Mouse (Mus musculus) forebrain, embryonic 14.5 days (tissue): ENCODE results near the gene Slc36a1. TPM values are rescaled to one million over a fixed set of nuclear protein-coding genes. Genes with fewer than 3 reads are reported as not detected.

Source experiments
- ATAC-seq: fragments of 200-750 bp; cut with Nextera tagmentation; 2 replicates; pipeline ENCODE4 v1.8.0; 2017; ENCODE audit warnings: mild to moderate bottlenecking, moderate library complexity
- DNase-seq: peaks from one replicate; pipeline ENCODE4 v3.0.0-alpha.2; 2015; ENCODE audit warnings: low spot score
- H3K27ac ChIP-seq: fragments of 300-500 bp; sonication (generic); 2 replicates; pipeline ENCODE4 v1.5.1; 2014; ENCODE audit warnings: low read depth, mild to moderate bottlenecking, control low read depth, low read length, moderate library complexity
- H3K27me3 ChIP-seq: fragments of 300-500 bp; sonication (generic); replicated peaks from 2 replicates; pipeline ENCODE4 v1.6.1; 2014; ENCODE audit warnings: low read length, control low read depth, mixed read lengths; ENCODE audit not compliant: control insufficient read depth, insufficient read depth
- H3K36me3 ChIP-seq: fragments of 300-500 bp; sonication (generic); 2 replicates; pipeline ENCODE4 v1.6.1; 2014; ENCODE audit warnings: low read length, control low read depth; ENCODE audit not compliant: control insufficient read depth, insufficient read depth
- H3K4me1 ChIP-seq: fragments of 300-500 bp; sonication (generic); 2 replicates; pipeline ENCODE4 v1.6.1; 2014; ENCODE audit warnings: antibody characterized with exemption, low read length, control low read depth; ENCODE audit not compliant: control insufficient read depth, insufficient read depth
- H3K4me2 ChIP-seq: fragments of 300-500 bp; sonication (generic); 2 replicates; pipeline ENCODE4 v1.6.1; 2014; ENCODE audit warnings: mild to moderate bottlenecking, control low read depth, low read length
- H3K4me3 ChIP-seq: fragments of 300-500 bp; sonication (generic); 2 replicates; pipeline ENCODE4 v1.5.1; 2014; ENCODE audit warnings: low read depth, low read length, control low read depth
- H3K9ac ChIP-seq: fragments of 300-500 bp; sonication (generic); 2 replicates; pipeline ENCODE4 v1.6.1; 2014; ENCODE audit warnings: mild to moderate bottlenecking, low read length, control low read depth, moderate library complexity
- H3K9me3 ChIP-seq: fragments of 300-500 bp; sonication (generic); replicated peaks from 2 replicates; pipeline ENCODE4 v1.6.1; 2016; ENCODE audit warnings: low read length, control low read depth, mixed read lengths; ENCODE audit not compliant: control insufficient read depth
- WGBS: fragments of 180-500 bp; shearing (Covaris S2); extraction: QIAGEN DNeasy Blood & Tissue Kit; methylation state at CpG from one replicate; pipeline ENCODE4 v1.1.7; 2014; 5-methylcytosine and 5-hydroxymethylcytosine counted together
- polyA plus RNA-seq: library from polyadenylated mRNA; unstranded; fragments of >200 nt; fragmentation: Nextera tagmentation; extraction: Ambion mirVana; gene quantifications from 2 replicates; pipeline ENCODE4 v1.2.1, GENCODE M21; 2014

Slc36a1 gene
- polyA plus RNA-seq, 1 experiment from 2014 or later, result 1.8 TPM

DNA sequence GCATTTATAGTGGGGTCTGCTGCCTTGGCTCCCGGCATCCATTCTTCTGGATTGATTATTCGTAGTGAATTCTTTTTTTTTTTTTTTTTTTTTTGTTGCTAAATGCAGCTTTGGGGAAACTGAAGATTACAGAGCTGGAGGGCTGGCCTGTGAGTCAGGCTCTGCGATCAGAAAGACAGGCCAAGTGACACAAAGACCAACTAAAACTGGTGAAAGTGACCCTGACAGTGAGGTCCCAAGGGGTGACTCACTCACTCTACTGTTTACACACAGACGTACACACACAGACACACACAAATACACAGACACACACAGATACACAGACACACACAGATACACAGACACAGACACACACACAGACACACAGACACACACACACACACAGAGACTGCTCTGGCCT lies 33.6 kb upstream of the Slc36a1 start:
- Histone ChIP-seq H3K36me3 (no peaks in the 10 kb centered on the region), H3K9ac (no peak overlapping the region), H3K9me3 (no peaks in the 10 kb centered on the region), H3K27me3 (no peaks in the 10 kb centered on the region), H3K4me2 (no peak overlapping the region), H3K4me1 (no peaks in the 10 kb centered on the region), H3K4me3 (no peak overlapping the region), H3K27ac (no peak overlapping the region)
- ATAC-seq (no peak), DNase-seq (no peak)
- 75% methylated on average over 4 of the region's 4 CpGs for WGBS

GRCm38 (mm10) chr11:55178830-55179229 lies 25.3 kb upstream of the Slc36a1 start:
- no peak for DNase-seq
- no peak overlapping the region for H3K27ac ChIP-seq
- 87% methylated on average over 4 of the region's 4 CpGs for WGBS

GRCm38 (mm10) chr11:55179856-55180255 lies 24.3 kb upstream of the Slc36a1 start:
- Histone ChIP-seq H3K4me2 (no peak overlapping the region), H3K4me3 (no peak overlapping the region), H3K36me3 (no peaks in the 10 kb centered on the region), H3K27me3 (no peaks in the 10 kb centered on the region), H3K9ac (no peak overlapping the region), H3K4me1 (no peaks in the 10 kb centered on the region), H3K27ac (no peak overlapping the region), H3K9me3 (no peaks in the 10 kb centered on the region)
- ATAC-seq (no peak), DNase-seq (no peak)
- 87% methylated on average over 3 of the region's 3 CpGs for WGBS

More at GRCm38 (mm10) chr11:55178830-55179229, 25.3 kb upstream of the Slc36a1 start:
- ATAC-seq, result no peak
- Histone ChIP-seq H3K4me2 (no peak overlapping the region), H3K9me3 (no peaks in the 10 kb centered on the region), H3K27me3 (no peaks in the 10 kb centered on the region), H3K4me1 (no peaks in the 10 kb centered on the region), H3K36me3 (no peaks in the 10 kb centered on the region), H3K4me3 (no peak overlapping the region), H3K9ac (no peak overlapping the region)

DNA sequence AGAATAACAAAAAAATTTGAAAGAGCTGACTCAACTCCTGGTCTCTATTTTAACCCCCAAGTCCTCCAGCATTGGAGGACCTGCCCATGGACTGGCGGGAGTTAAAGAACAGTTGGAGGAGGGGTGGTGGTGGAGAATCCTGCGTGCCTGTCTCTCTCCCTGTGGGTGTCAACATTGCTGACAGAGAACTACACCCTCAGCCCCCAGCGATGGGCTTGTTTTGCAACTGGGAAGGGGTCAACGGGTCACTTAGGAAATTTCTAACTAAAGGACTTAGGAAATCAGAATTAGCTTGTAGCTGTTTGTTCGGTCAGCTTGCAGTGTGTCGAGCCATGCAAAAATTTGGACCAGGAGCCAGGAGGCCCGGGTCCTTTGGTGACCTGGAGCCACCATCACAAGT lies 21.0 kb upstream of the Slc36a1 start:
- Histone ChIP-seq H3K27me3 (no peaks in the 10 kb centered on the region), H3K9me3 (no peaks in the 10 kb centered on the region), H3K9ac (no peak overlapping the region), H3K27ac (no peak overlapping the region), H3K4me2 (no peak overlapping the region), H3K36me3 (no peaks in the 10 kb centered on the region), H3K4me3 (no peak overlapping the region), H3K4me1 (no peaks in the 10 kb centered on the region)
- no peak for ATAC-seq
- 69% methylated on average over 7 of the region's 7 CpGs for WGBS
- DNase-seq, result no peak

DNA sequence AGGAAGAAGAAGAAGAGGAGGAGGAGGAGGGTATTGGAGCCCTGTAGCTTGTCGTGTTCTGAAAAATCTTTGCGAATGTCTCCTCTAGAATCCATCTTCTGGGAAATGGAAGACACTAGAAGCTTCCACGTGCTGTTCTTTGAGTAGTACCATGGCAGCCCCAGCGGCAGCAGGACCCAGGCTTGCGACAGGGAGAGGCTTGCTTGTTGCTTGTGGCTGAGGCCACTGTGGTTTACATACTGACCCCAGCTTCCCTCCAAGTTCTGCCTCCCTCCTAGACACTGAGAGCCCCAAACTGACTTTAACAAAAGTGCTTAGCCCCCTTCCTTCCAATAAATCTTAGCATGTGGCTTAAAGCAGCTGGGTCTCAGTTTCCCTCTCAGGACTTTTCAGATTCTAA lies 19.9 kb upstream of the Slc36a1 start:
- Histone ChIP-seq H3K4me2 (no peak overlapping the region), H3K4me1 (no peaks in the 10 kb centered on the region), H3K36me3 (no peaks in the 10 kb centered on the region), H3K9me3 (no peaks in the 10 kb centered on the region), H3K4me3 (no peak overlapping the region), H3K9ac (no peak overlapping the region), H3K27ac (no peak overlapping the region), H3K27me3 (no peaks in the 10 kb centered on the region)
- ATAC-seq (no peak), DNase-seq (no peak)
- 82% methylated on average over 5 of the region's 5 CpGs for WGBS

DNA sequence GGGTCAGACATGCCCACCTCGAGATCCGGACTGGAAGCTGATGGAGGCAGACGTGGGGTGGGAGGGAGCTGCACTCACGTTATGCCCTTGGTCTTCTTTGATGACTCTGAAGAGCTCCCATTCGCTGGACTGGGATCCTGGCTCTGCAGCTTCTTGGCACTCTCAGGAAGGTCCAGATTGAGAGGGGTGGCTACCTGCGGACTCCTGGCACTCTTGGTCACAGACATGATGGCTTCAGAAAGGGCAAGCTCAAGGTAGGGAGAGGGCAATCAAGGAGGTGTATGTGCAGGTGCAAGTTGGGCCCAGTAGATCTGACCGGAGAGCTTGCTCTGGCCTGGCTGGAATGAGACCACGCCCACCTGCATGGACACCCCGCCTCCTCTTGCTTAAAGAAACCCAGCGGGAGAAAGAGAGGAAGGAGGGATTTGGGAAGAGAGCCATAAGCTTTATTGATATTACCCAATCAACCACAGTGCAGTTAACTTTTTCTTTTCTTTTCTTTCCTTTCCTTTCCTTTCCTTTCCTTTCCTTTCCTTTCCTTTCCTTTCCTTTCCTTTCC lies 19.3 kb upstream of the Slc36a1 start, which contains the start of gene Slc36a2:
TSS of gene Slc36a2 (minus strand) at position 345 of the 559 bp plus-strand sequence.
- Histone ChIP-seq H3K9me3 (no peaks in the 10 kb centered on the region), H3K27me3 (no peaks in the 10 kb centered on the region), H3K4me1 (no peaks in the 10 kb centered on the region), H3K4me3 (no peak within 1 kb of the TSS), H3K36me3 (no peaks in the 10 kb centered on the region), H3K9ac (no peak within 1 kb of the TSS), H3K4me2 (no peak within 1 kb of the TSS), H3K27ac (no peak within 1 kb of the TSS)
- 20% methylated on average over 10 of the region's 10 CpGs for WGBS
- DNase-seq (no peak), ATAC-seq (no peak)

DNA sequence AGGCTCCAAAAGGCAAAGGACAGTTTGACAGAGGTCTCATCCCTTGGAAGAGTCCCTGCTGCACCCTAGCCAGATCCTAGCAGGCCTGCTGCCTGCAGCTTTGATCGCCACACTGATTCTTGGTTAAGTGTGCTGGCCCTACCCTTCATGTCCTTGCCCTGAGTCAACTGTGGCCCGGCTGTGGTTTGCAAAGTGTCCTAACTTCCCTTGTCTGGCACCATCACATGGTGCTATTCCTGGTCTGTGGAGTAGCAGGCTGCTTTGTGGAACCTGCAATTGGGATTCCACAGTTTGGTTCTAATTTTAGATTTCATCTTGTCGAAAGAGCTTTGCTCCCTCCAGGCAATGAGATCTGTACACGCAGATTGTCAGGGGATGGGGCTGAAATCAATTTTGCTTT lies 16.9 kb upstream of the Slc36a1 start:
- H3K36me3 ChIP-seq, result no peaks in the 10 kb centered on the region
- no peak overlapping the region for H3K4me2 ChIP-seq
- no peaks in the 10 kb centered on the region for H3K4me1 ChIP-seq
- WGBS, result 94% methylated on average over 4 of the region's 4 CpGs
- DNase-seq, result no peak
- ATAC-seq, result no peak
- no peak overlapping the region for H3K9ac ChIP-seq
- no peak overlapping the region for H3K4me3 ChIP-seq
- no peaks in the 10 kb centered on the region for H3K9me3 ChIP-seq
- no peak overlapping the region for H3K27ac ChIP-seq
- no peaks in the 10 kb centered on the region for H3K27me3 ChIP-seq

DNA sequence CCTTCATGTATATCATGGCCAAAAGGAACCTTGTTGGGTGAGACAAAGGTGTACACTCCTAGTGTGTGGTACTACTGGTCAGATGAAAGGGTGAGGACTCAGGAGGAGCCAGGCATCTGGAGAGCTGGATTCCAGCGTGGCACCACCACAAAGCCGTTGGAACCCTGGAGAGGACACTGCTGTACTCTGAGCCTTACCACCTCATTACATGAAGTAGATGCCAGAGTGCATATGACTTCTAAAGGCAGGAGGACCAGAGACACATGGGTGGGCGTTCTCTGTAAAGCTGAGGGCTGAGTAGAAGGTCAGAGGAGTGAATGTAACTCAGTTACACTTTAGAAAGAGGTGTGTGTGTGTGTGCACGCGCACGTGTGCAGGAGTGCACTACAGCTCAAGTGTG lies 16.4 kb upstream of the Slc36a1 start:
- Histone ChIP-seq H3K9me3 (no peaks in the 10 kb centered on the region), H3K9ac (no peak overlapping the region), H3K36me3 (no peaks in the 10 kb centered on the region), H3K4me1 (no peaks in the 10 kb centered on the region), H3K27ac (no peak overlapping the region), H3K4me3 (no peak overlapping the region), H3K27me3 (no peaks in the 10 kb centered on the region), H3K4me2 (no peak overlapping the region)
- WGBS, result 88% methylated on average over 6 of the region's 6 CpGs
- ATAC-seq (no peak), DNase-seq (no peak)

DNA sequence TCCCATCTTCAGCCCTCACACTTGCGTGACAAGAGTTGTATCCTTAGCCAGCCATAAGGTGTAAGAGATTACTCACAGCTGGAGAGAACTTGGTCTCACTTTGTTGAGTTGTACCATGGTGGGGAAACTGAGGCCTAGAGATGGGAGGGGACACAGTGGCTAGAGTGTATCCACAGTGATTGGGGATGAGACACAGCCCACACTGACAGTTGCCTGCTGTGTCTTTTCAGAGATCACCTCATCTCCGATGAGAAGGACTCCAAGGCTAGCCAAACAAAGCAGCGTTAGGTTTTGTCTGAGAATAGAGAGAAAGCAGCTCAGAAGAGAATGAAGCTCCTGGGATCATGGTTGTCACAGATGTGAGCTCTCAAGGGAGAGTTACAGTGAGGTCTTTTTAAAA lies 13.9 kb upstream of the Slc36a1 start:
- H3K9me3 ChIP-seq, result no peaks in the 10 kb centered on the region
- H3K36me3 ChIP-seq, result no peaks in the 10 kb centered on the region
- DNase-seq, result no peak
- H3K4me1 ChIP-seq, result no peaks in the 10 kb centered on the region
- ATAC-seq, result no peak
- WGBS, result 94% methylated on average over 3 of the region's 3 CpGs
- H3K27ac ChIP-seq, result no peak overlapping the region
- H3K27me3 ChIP-seq, result no peaks in the 10 kb centered on the region
- no peak overlapping the region for H3K9ac ChIP-seq
- no peak overlapping the region for H3K4me2 ChIP-seq
- H3K4me3 ChIP-seq, result no peak overlapping the region
